Mouse (Mus musculus) liver, embryonic 14.5 days (tissue): Measurements from ENCODE around the gene Hdac4.

Experiments
- CTCF ChIP-seq: IDR thresholded peaks from 2 replicates; pipeline ENCODE4 v1.5.1; 2016; ENCODE audit warnings: antibody characterized with exemption, low read depth, control low read depth
- EP300 ChIP-seq: IDR thresholded peaks from 2 replicates; pipeline ENCODE4 v1.6.1; 2016; ENCODE audit warnings: antibody characterized with exemption, low read depth

DNA sequence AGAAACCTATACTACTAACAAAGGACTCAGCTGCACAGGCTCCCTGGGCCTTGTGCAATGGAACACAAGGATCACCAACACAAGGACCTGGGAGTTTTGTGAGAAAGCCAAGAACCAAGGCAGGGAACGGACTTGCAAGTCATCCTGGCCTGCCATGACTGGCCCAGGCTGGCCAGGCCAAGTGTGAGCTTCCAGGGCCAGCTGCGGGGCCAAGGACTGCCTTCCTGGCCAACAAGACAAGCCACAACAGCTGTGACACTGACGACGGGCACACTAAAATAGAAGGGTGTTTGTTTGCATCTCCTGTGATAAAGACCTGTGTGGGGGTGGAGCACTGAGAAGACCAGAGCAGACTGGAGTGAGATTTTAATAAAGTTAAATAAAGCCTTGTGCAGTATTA lies 96.0 kb downstream of the Hdac4 start:
- TF ChIP-seq CTCF (no peak), EP300 (no peak)
